Mouse (Mus musculus) midbrain, postnatal 0 days (tissue): ENCODE measurements around the gene Fam171a2. TPM values are rescaled to one million over a fixed set of nuclear protein-coding genes. Genes with fewer than 3 reads are reported as not detected.

Source experiments
- ATAC-seq: fragments of 200-750 bp; cut with Nextera tagmentation; 2 replicates; pipeline ENCODE4 v1.8.0; 2017; ENCODE audit warnings: moderate number of reproducible peaks, mild to moderate bottlenecking, moderate TSS enrichment, moderate library complexity; ENCODE audit not compliant: low FRiP score
- DNase-seq: peaks from one replicate; pipeline ENCODE4 v3.0.0-alpha.2; 2015; ENCODE audit warnings: low spot score
- H3K27ac ChIP-seq: fragments of 300-500 bp; sonication (generic); 2 replicates; pipeline ENCODE4 v1.5.1; 2014; ENCODE audit warnings: low read depth, mild to moderate bottlenecking, low read length, mixed read lengths
- H3K27me3 ChIP-seq: fragments of 300-500 bp; sonication (generic); 2 replicates; pipeline ENCODE4 v1.6.1; 2014; ENCODE audit warnings: low read length, control low read depth, mixed read lengths; ENCODE audit not compliant: insufficient read depth
- H3K36me3 ChIP-seq: fragments of 300-500 bp; sonication (generic); 2 replicates; pipeline ENCODE4 v1.6.1; 2014; ENCODE audit warnings: low read length, control low read depth, mixed read lengths; ENCODE audit not compliant: insufficient read depth
- H3K4me1 ChIP-seq: fragments of 300-500 bp; sonication (generic); 2 replicates; pipeline ENCODE4 v1.6.1; 2014; ENCODE audit warnings: mild to moderate bottlenecking, control low read depth, antibody characterized with exemption, low read length, mixed read lengths; ENCODE audit not compliant: insufficient read depth
- H3K4me2 ChIP-seq: fragments of 300-500 bp; sonication (generic); 2 replicates; pipeline ENCODE4 v1.6.1; 2014; ENCODE audit warnings: low read depth, mild to moderate bottlenecking, low read length, mixed read lengths; ENCODE audit not compliant: poor library complexity, severe bottlenecking
- H3K4me3 ChIP-seq: fragments of 300-500 bp; sonication (generic); 2 replicates; pipeline ENCODE4 v1.5.1; 2014; ENCODE audit warnings: low read depth, mild to moderate bottlenecking, low read length, moderate library complexity
- H3K9ac ChIP-seq: fragments of 300-500 bp; sonication (generic); replicated peaks from 2 replicates; pipeline ENCODE4 v1.6.1; 2014; ENCODE audit warnings: mild to moderate bottlenecking, low read length, moderate library complexity, mixed read lengths; ENCODE audit not compliant: poor library complexity, severe bottlenecking
- H3K9me3 ChIP-seq: fragments of 300-500 bp; sonication (generic); 2 replicates; pipeline ENCODE4 v1.6.1; 2016; ENCODE audit warnings: low read length, control low read depth
- CTCF ChIP-seq: IDR thresholded peaks from 2 replicates; pipeline ENCODE4 v1.5.1; 2016; ENCODE audit warnings: antibody characterized with exemption, mild to moderate bottlenecking
- WGBS: fragments of 180-500 bp; shearing (Covaris S2); extraction: QIAGEN DNeasy Blood & Tissue Kit; methylation state at CpG from one replicate; pipeline ENCODE4 v1.1.7; 2014; 5-methylcytosine and 5-hydroxymethylcytosine counted together
- polyA plus RNA-seq: library from polyadenylated mRNA; unstranded; fragments of >200 nt; fragmentation: Nextera tagmentation; extraction: Ambion mirVana; gene quantifications from 2 replicates; pipeline ENCODE4 v1.2.1, GENCODE M21; 2015
- total RNA-seq: library from RNA; depleted of rRNA; stranded (reverse); fragments of >200 nt; gene quantifications from 2 replicates; pipeline ENCODE4 v1.2.3, GENCODE M21; 2014

Fam171a2 gene
- total and polyA plus RNA-seq, 2 experiments from 2014 or later = 25.4 to 605 TPM

- no peak overlapping the region for H3K27ac ChIP-seq
- H3K4me1 ChIP-seq = peaks cover 9% of the 10 kb centered on the region; the same call in 1 of the 2 replicates
- peaks cover 8% of the 10 kb centered on the region for H3K36me3 ChIP-seq
- H3K9ac ChIP-seq = no peak overlapping the region
- H3K9me3 ChIP-seq = no peaks in the 10 kb centered on the region
- peak overlapping the region; percentile 84 for H3K4me2 ChIP-seq
- peak overlapping the region; percentile 83; the same call in 1 of the 2 replicates for H3K4me3 ChIP-seq
- no peak for DNase-seq
- WGBS = 44% methylated on average over 15 of the region's 15 CpGs
- no peaks in the 10 kb centered on the region for H3K27me3 ChIP-seq
- TF ChIP-seq CTCF = no peak
- ATAC-seq = no peak
These were observed 38.3 kb downstream of the Fam171a2 start for GRCm38 (mm10) chr11:102408888-102409794.

- Histone ChIP-seq H3K27ac (peak overlapping the region; percentile 84), H3K4me1 (peaks cover 9% of the 10 kb centered on the region; the same call in 1 of the 2 replicates), H3K9me3 (no peaks in the 10 kb centered on the region), H3K36me3 (peaks cover 14% of the 10 kb centered on the region), H3K4me3 (peak overlapping the region; percentile 83), H3K9ac (no peak overlapping the region), H3K4me2 (peak overlapping the region; percentile 84), H3K27me3 (no peaks in the 10 kb centered on the region)
- ATAC-seq = peak; percentile 91
- WGBS = under 1% methylated on average over 32 of the region's 32 CpGs
- TF ChIP-seq CTCF = no peak
- DNase-seq = peak; percentile 99
These were observed 39.1 kb downstream of the Fam171a2 start for GRCm38 (mm10) chr11:102408344-102408876.

- Histone ChIP-seq H3K4me2 (peak within 1 kb of the TSS; percentile 84), H3K4me1 (peaks cover 9% of the 10 kb centered on the region; the same call in 1 of the 2 replicates), H3K27ac (peak within 1 kb of the TSS; percentile 84), H3K9ac (peak within 1 kb of the TSS; percentile 84), H3K4me3 (peak within 1 kb of the TSS; percentile 83), H3K36me3 (peaks cover 20% of the 10 kb centered on the region), H3K9me3 (no peaks in the 10 kb centered on the region), H3K27me3 (no peaks in the 10 kb centered on the region)
- DNase-seq (no peak), ATAC-seq (no peak)
- WGBS = under 1% methylated on average over 19 of the region's 19 CpGs
- no peak for TF ChIP-seq CTCF
These were observed 39.7 kb downstream of the Fam171a2 start, which contains the start of gene Slc25a39 for GRCm38 (mm10) chr11:102407834-102408215. TSS of gene Slc25a39 (minus strand) at chr11:102407946.

- peak overlapping the region; percentile 84 for H3K27ac ChIP-seq
- no peaks in the 10 kb centered on the region for H3K9me3 ChIP-seq
- peaks cover 26% of the 10 kb centered on the region for H3K36me3 ChIP-seq
- peaks cover 9% of the 10 kb centered on the region; the same call in 1 of the 2 replicates for H3K4me1 ChIP-seq
- DNase-seq (peak; percentile 93), ATAC-seq (peak; percentile 72)
- H3K27me3 ChIP-seq = no peaks in the 10 kb centered on the region
- H3K4me2 ChIP-seq = peak overlapping the region; percentile 84
- peak overlapping the region; percentile 83 for H3K4me3 ChIP-seq
- H3K9ac ChIP-seq = peak overlapping the region; percentile 84
- no peak for TF ChIP-seq CTCF
- 0% methylated on average over 68 of the region's 85 CpGs for WGBS
These were observed 40.3 kb downstream of the Fam171a2 start for GRCm38 (mm10) chr11:102406900-102407833.

DNA sequence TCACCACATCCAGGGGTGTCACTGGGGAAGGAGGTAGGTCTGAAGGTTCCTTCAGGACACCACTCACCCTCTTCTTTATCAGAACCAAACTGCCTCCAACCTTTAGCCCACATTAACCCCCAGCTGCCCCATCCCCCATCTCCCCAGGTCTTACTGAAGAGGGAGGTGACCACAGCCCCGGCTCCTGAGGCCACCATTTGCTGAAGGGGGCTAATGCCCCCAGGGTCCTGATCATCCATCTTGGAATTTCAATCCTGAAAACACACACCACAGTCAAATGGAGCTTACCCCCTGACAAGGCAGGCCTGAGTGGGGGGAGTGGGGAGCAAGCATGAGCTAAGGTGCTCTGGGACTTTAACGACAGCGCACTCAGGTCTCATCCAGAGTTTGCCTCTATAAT, 41.1 kb downstream of the Fam171a2 start:
- 12% methylated on average over 3 of the region's 3 CpGs for WGBS
- H3K4me1 ChIP-seq = peaks cover 9% of the 10 kb centered on the region; the same call in 1 of the 2 replicates
- no peaks in the 10 kb centered on the region for H3K9me3 ChIP-seq
- H3K27ac ChIP-seq = no peak overlapping the region; the same call in 1 of the 2 replicates
- peak overlapping the region; percentile 83 for H3K4me3 ChIP-seq
- peak overlapping the region; percentile 84 for H3K9ac ChIP-seq
- DNase-seq (no peak), ATAC-seq (no peak)
- no peaks in the 10 kb centered on the region for H3K27me3 ChIP-seq
- H3K4me2 ChIP-seq = peak overlapping the region; percentile 84
- no peak for TF ChIP-seq CTCF
- peaks cover 34% of the 10 kb centered on the region for H3K36me3 ChIP-seq
